Mouse (Mus musculus) intestine, embryonic 16.5 days (tissue): Measurements from ENCODE around the gene Wtip. TPM values are rescaled to one million over a fixed set of nuclear protein-coding genes. Genes with fewer than 3 reads are reported as not detected.
A peak's percentile ranks its signal among the peaks of the same experiment; 100 is the strongest.

Source experiments
- ATAC-seq: fragments of 200-750 bp; cut with Nextera tagmentation; 2 replicates; pipeline ENCODE4 v1.8.0; 2017; ENCODE audit warnings: moderate TSS enrichment, moderate library complexity
- H3K27ac ChIP-seq: fragments of 300-500 bp; sonication (generic); 2 replicates; pipeline ENCODE4 v1.5.1; 2014; ENCODE audit warnings: mild to moderate bottlenecking, low read length
- H3K27me3 ChIP-seq: fragments of 300-500 bp; sonication (generic); replicated peaks from 2 replicates; pipeline ENCODE4 v1.6.1; 2014; ENCODE audit warnings: low read length, control low read depth, mixed read lengths; ENCODE audit not compliant: control insufficient read depth, insufficient read depth
- H3K36me3 ChIP-seq: fragments of 300-500 bp; sonication (generic); 2 replicates; pipeline ENCODE4 v1.6.1; 2014; ENCODE audit warnings: low read length, control low read depth; ENCODE audit not compliant: control insufficient read depth, insufficient read depth
- H3K4me1 ChIP-seq: fragments of 300-500 bp; sonication (generic); 2 replicates; pipeline ENCODE4 v1.6.1; 2014; ENCODE audit warnings: low read length, control low read depth, mixed read lengths; ENCODE audit not compliant: control insufficient read depth, insufficient read depth
- H3K4me2 ChIP-seq: fragments of 300-500 bp; sonication (generic); 2 replicates; pipeline ENCODE4 v1.6.1; 2014; ENCODE audit warnings: low read depth, low read length, control low read depth
- H3K4me3 ChIP-seq: fragments of 300-500 bp; sonication (generic); 2 replicates; pipeline ENCODE4 v1.5.1; 2014; ENCODE audit warnings: mild to moderate bottlenecking, low read length
- H3K9ac ChIP-seq: fragments of 300-500 bp; sonication (generic); 2 replicates; pipeline ENCODE4 v1.6.1; 2014; ENCODE audit warnings: low read depth, low read length
- H3K9me3 ChIP-seq: fragments of 300-500 bp; sonication (generic); 2 replicates; pipeline ENCODE4 v1.6.1; 2016; ENCODE audit warnings: low read length, control low read depth; ENCODE audit not compliant: control insufficient read depth
- WGBS: fragments of 180-500 bp; shearing (Covaris S2); extraction: QIAGEN DNeasy Blood & Tissue Kit; methylation state at CpG from one replicate; pipeline ENCODE4 v1.1.7; 2014; 5-methylcytosine and 5-hydroxymethylcytosine counted together
- polyA plus RNA-seq: library from polyadenylated mRNA; unstranded; fragments of >200 nt; fragmentation: Nextera tagmentation; extraction: Ambion mirVana; gene quantifications from 2 replicates; pipeline ENCODE4 v1.2.1, GENCODE M21; 2015

Wtip gene
- polyA plus RNA-seq, 1 experiment from 2014 or later = 3.4 TPM

DNA sequence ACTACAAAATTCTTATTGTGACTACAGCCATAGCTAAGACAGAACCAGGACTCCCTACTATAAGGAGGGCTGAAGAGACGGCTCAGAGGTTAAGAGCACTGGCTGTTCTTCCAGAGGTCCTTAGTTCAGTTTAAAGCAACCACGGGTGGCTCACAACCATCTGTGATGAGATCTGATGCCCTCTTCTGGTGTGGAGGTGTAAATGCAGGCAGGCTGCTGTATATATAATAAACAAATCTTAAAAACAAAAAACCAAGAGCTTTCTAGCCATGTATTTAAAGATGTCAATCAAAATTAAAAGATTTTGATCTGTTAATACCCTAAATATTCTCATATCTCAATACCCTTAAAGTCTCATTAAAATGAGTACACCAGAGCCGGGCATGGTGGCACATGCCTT, 26.1 kb upstream of the Wtip start:
- H3K4me2 ChIP-seq = no peak overlapping the region
- H3K36me3 ChIP-seq = peaks cover 34% of the 10 kb centered on the region
- H3K9ac ChIP-seq = no peak overlapping the region
- ATAC-seq = no peak
- no peaks in the 10 kb centered on the region for H3K9me3 ChIP-seq
- no peak overlapping the region for H3K27ac ChIP-seq
- no peaks in the 10 kb centered on the region for H3K4me1 ChIP-seq
- no peak overlapping the region for H3K4me3 ChIP-seq
- no peaks in the 10 kb centered on the region for H3K27me3 ChIP-seq
- WGBS = 91% methylated on average over 3 of the region's 3 CpGs

GRCm38 (mm10) chr7:34157994-34158393, 24.9 kb upstream of the Wtip start:
- no peak for ATAC-seq
- 93% methylated on average over 3 of the region's 3 CpGs for WGBS
- Histone ChIP-seq H3K27ac (no peak overlapping the region), H3K27me3 (no peaks in the 10 kb centered on the region), H3K4me2 (no peak overlapping the region), H3K4me1 (no peaks in the 10 kb centered on the region), H3K9ac (no peak overlapping the region), H3K9me3 (no peaks in the 10 kb centered on the region), H3K36me3 (peaks cover 41% of the 10 kb centered on the region), H3K4me3 (no peak overlapping the region)

DNA sequence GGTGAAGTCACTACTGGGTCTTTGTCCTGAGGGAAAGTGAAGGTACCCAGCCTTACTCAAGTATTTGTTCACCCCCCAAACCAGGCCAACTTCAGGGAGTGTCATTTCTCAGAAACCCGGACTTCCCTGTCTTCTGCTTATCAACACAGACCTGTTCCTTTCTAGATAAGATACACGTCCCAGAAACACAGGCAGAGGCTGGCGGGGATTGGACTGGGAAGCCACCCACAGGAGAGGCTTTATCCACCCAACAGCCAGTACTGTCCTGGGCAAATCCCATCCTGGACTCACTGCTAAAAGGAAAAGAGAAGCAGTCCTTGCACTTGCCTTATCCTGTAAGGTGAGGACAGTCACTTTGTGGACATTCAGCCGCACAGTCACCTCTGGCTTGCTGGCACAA, 14.1 kb upstream of the Wtip start:
- H3K4me2 ChIP-seq = no peak overlapping the region
- no peaks in the 10 kb centered on the region for H3K27me3 ChIP-seq
- no peaks in the 10 kb centered on the region for H3K4me1 ChIP-seq
- no peak overlapping the region for H3K27ac ChIP-seq
- H3K9me3 ChIP-seq = no peaks in the 10 kb centered on the region
- 0 out of 2 replicates have a peak, but pooled peaks have one; percentile 28 for ATAC-seq
- WGBS = 80% methylated on average over 4 of the region's 4 CpGs
- no peak overlapping the region for H3K4me3 ChIP-seq
- peaks cover 48% of the 10 kb centered on the region for H3K36me3 ChIP-seq
- H3K9ac ChIP-seq = no peak overlapping the region

- H3K4me3 ChIP-seq = no peak overlapping the region
- ATAC-seq = no peak
- H3K4me1 ChIP-seq = no peaks in the 10 kb centered on the region
- 93% methylated on average over 13 of the region's 13 CpGs for WGBS
- no peaks in the 10 kb centered on the region for H3K9me3 ChIP-seq
- no peak overlapping the region for H3K9ac ChIP-seq
- H3K36me3 ChIP-seq = peaks cover 41% of the 10 kb centered on the region
- H3K27me3 ChIP-seq = no peaks in the 10 kb centered on the region
- no peak overlapping the region for H3K4me2 ChIP-seq
- no peak overlapping the region for H3K27ac ChIP-seq
These were observed 8.1 kb upstream of the Wtip start for GRCm38 (mm10) chr7:34141123-34141522.

- 86% methylated on average over 6 of the region's 6 CpGs for WGBS
- ATAC-seq = peak; percentile 31; the same call in 1 of the 2 replicates
- Histone ChIP-seq H3K27ac (no peak overlapping the region), H3K4me1 (no peaks in the 10 kb centered on the region), H3K27me3 (no peaks in the 10 kb centered on the region), H3K4me2 (no peak overlapping the region), H3K9ac (no peak overlapping the region), H3K9me3 (no peaks in the 10 kb centered on the region), H3K4me3 (no peak overlapping the region), H3K36me3 (peaks cover 33% of the 10 kb centered on the region)
These were observed 6.4 kb upstream of the Wtip start for GRCm38 (mm10) chr7:34139493-34139892.

DNA sequence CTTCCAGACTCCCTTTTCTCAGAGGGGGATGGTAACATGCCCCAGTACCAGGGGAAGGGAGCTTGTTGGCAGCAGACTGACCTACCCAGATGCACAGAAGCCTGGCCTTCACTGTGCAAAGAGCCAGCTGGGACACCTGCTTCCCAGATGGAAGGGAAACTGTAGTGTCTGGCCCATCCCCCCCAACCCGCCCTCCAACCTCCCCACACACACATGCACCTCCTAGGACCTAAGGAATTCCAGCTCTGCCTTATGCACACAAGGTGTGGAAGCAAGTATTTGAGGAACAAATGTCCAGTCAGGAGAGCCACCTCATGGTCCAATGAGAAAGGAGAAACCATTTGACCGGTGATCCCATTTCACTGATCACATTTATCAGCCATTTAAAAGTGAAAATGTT, 1.3 kb upstream of the Wtip start:
- Histone ChIP-seq H3K9me3 (no peaks in the 10 kb centered on the region), H3K27me3 (no peaks in the 10 kb centered on the region), H3K9ac (no peak overlapping the region), H3K4me3 (no peak overlapping the region), H3K27ac (no peak overlapping the region), H3K4me2 (no peak overlapping the region), H3K36me3 (no peaks in the 10 kb centered on the region), H3K4me1 (peaks cover 5% of the 10 kb centered on the region; the same call in 1 of the 2 replicates)
- 73% methylated on average over 2 of the region's 2 CpGs for WGBS
- ATAC-seq = no peak

GRCm38 (mm10) chr7:34132355-34133079, 551 bp downstream of the Wtip start:
- Histone ChIP-seq H3K4me1 (peaks cover 5% of the 10 kb centered on the region; the same call in 1 of the 2 replicates), H3K4me3 (peak overlapping the region; percentile 68), H3K4me2 (peak overlapping the region; percentile 70), H3K27me3 (no peaks in the 10 kb centered on the region), H3K9me3 (no peaks in the 10 kb centered on the region), H3K9ac (peak overlapping the region; percentile 80), H3K36me3 (no peaks in the 10 kb centered on the region), H3K27ac (peak overlapping the region; percentile 64)
- WGBS = under 1% methylated on average over 112 of the region's 116 CpGs
- ATAC-seq = peak; percentile 81

- ATAC-seq = peak; percentile 20; the same call in 1 of the 2 replicates
- Histone ChIP-seq H3K27ac (no peak overlapping the region), H3K4me3 (peak overlapping the region; percentile 68), H3K36me3 (no peaks in the 10 kb centered on the region), H3K9me3 (no peaks in the 10 kb centered on the region), H3K27me3 (no peaks in the 10 kb centered on the region), H3K4me1 (peaks cover 5% of the 10 kb centered on the region; the same call in 1 of the 2 replicates), H3K9ac (peak overlapping the region; percentile 80), H3K4me2 (peak overlapping the region; percentile 70)
- WGBS = 10% methylated on average over 3 of the region's 3 CpGs
These were observed 1.1 kb downstream of the Wtip start for GRCm38 (mm10) chr7:34131959-34132354.

GRCm38 (mm10) chr7:34131118-34131517, 1.9 kb downstream of the Wtip start:
- Histone ChIP-seq H3K9ac (0 out of 2 replicates have a peak overlapping the region, but pooled peaks have one; percentile 6), H3K27me3 (no peaks in the 10 kb centered on the region), H3K4me2 (peak overlapping the region; percentile 70; the same call in 1 of the 2 replicates), H3K36me3 (no peaks in the 10 kb centered on the region), H3K27ac (no peak overlapping the region), H3K9me3 (0 out of 2 replicates have a peak, but pooled peaks cover 5% of the 10 kb centered on the region), H3K4me3 (no peak overlapping the region), H3K4me1 (peaks cover 5% of the 10 kb centered on the region; the same call in 1 of the 2 replicates)
- 69% methylated on average over 3 of the region's 3 CpGs for WGBS
- ATAC-seq = no peak
